Mouse (Mus musculus) c-Kit-positive CD71-positive TER-119-positive erythroid progenitor cells, embryonic 14.5 days (primary cell): ENCODE data around the gene Zfp488.

Experiments
- DNase-seq: peaks from one replicate; pipeline ENCODE4 v3.0.0-alpha.2; 2013; ENCODE audit warnings: low spot score

Gene Zfp488

DNA sequence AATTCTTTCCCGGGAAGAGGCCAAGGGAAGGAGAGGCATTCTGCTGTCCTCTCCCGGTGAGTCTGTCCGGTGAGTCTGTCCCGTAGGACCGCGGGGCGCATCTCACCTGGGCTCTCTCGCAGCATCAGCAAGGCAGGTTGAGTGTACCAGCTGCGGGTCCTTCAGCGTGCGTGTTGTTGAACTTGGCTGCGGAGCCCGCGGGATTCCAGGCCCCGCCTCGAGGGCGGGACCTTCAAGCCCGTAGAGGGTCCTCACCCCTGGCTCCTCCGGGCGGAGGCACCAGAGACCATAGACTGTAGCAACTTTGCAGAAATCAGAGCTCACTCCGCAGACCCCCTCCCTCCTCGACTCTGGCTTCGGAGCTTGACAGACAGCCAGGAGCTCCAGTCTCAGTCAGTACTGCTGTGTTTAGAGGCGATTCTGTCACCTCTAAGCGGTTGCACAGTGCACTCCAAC lies at the start of gene Zfp488:
Zfp488 (minus strand) TSS at position 161 of the 456 bp plus-strand sequence.
- DNase-seq = no peak

GRCm38 (mm10) chr14:34026710-34027109 lies 48.1 kb upstream of the Zfp488 start:
- no peak for DNase-seq

DNA sequence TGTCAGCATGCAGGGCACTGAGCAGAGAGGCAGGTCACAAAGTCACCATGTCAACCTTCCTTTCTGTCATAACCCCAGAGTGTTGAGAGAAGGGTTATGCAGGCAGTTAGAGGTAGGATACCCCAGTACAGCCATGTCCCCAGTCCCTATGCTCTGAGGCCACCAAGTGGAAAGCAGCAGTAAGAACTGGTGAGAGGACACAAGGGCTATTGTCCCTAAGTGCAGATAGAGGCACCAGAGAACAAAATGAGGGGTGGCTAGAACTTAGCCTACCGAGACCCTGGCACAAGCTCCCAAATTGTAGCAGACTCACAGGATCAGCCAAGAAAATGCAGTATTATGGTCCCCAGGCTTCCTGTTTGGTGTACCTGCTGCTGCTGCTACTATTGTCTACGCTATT lies 38.4 kb upstream of the Zfp488 start:
- no peak for DNase-seq

GRCm38 (mm10) chr14:34016381-34016780 lies 37.8 kb upstream of the Zfp488 start, which contains the start of gene Gm5460:
TSS of gene Gm5460 (plus strand) at chr14:34016758.
- no peak for DNase-seq

DNA sequence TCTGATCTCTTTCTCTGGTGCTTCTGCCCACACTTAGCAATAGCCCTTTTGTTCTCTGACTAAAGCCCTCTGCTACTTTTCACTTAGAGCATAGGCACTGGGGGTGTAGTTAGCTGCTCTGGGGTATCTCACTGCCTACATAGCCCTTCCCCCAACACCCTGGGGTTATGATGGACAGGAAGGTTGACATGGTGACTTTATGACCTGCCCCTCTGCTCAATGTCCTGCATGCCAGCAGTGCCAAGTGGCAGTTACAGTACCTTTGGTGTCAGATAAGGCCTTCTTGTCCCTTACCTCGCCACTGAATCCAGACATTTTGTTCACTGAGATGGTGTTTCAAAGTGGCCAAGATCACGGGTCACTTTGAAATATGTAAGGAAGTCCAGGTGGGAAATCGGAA lies 36.5 kb upstream of the Zfp488 start, which contains the start of gene Gm30083:
Gm30083 (minus strand) TSS at position 120 of the 400 bp plus-strand sequence.
- DNase-seq = no peak

DNA sequence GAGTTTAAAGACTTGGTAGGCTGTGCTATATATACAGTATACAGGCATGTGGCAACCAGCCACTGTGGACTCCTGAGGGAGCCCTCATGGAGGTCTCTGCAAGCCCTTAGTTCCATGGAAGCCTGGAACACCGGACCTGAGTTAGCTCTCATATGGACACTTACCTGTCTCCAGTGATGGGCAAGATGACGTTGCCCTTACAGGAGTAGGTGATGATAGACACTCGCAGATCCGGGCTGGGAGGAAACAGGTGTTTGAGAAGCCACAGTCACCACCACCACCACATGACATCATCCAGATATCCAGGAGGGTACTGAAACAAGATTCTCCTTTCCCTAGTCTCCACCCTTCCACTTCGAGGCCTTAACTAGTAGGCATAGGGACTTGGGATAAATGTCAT lies 23.8 kb upstream of the Zfp488 start:
- DNase-seq = no peak

DNA sequence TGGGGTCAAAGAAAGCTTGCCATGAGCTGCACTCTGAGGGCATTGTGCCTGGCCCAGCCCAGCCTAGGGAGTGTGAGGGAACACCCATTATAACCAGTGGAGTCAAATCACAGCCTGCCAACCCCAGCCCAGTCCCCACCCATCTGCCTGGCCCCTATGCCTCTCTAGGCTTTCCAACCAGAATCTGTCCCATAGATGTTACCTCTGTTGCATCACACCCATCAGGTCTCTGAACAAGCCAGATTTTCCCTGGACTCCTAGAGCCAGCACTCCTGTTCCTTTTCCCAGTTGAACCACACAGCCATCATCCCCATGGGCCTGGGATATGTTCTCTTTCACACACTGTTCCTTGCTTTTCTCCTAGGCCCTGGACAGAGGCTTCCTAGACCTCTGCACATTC lies 22.9 kb upstream of the Zfp488 start:
- DNase-seq = no peak

DNA sequence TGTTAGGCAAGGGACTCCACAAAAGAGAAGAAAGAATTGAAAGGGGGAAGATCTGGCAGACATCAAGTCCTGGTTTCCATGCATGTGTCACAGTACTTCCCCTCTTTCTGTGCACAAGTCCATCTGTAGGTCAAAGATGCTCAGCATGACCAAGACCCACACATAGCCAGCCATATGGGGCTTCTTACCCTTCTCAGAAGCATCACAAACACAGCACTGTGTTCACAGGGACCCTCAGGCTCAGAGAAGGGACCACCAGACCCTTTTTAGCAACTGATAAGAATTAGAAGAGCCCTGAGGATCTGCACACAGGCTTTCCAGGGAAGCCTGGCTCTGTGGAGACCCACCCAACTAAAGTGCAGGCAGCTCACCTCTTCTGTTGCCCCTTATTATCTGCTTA lies 21.5 kb upstream of the Zfp488 start:
- no peak for DNase-seq

DNA sequence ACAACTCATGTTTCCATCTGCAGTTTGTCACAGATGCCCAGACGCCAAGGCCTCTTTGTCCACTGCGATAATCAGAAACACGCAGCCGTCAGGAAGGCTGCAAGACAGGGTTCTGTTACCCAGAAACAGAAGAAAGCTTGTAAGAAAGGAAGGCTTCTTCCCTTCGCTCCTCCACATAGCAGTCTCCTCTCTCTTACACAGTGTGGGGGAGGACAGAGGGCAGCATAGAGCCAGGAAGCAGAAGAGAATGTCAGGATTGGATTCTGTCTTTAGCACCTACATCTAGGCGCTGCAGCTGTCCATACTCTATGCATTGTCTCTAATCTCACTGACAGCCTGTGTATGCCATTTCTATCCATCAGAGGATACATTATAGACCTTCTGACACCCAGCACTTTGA lies 18.9 kb upstream of the Zfp488 start:
- no peak for DNase-seq

DNA sequence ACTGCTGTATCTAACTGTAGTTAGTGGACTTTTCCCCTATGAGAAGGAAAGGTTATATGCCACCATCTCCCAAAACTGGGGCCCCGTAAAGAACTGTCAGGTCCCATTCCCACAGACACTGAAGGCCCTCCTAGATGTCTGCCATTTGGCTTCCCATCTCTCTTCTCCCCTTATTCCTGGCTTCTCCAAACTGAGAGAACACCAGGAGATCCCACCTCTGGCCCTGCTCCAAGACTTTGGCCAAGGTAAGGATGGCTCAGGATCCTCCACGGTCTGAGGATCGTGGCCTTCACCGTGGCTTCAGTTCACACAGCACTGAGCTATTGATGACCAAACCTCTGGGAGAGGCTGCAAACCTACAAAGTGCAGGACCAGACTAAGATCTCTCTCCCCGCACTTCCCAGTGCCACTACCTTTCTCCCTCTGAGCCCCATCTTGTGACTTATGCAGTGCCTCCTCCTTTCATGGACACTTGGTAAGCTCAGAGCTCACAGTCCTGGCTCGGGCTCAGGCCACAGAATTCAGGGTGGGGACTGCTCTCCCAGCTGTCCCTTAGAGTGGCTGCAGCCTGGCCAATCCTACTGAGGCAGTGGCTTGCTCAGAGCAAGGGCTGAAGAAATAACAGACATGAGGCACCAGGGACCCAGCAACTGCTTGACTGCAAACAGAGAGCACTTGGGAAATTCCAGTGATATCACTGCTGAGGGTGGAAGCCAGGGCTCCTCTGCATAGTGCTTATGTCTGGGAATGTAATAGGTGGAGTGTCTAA lies 15.1 kb upstream of the Zfp488 start:
- no peak for DNase-seq

DNA sequence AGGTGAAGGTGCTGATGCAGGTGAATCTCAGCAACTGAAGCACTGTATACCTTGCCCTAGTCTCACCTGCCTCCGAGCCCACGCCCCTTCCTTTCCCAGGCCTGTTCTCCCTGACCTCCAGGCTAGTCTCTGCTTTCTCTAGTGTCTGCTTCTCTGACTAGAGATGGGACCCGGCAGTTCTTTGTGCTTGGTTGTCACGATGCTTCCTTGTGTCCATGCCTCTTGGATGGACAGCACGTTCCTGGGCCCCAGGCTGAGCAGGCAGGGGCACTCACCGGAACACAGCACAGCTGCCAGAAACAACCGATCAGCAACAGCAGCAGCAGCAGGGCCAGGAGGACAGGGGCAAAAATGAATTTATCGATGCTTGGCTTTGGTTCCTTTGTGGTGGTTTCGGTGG lies 14.5 kb upstream of the Zfp488 start:
- no peak for DNase-seq

DNA sequence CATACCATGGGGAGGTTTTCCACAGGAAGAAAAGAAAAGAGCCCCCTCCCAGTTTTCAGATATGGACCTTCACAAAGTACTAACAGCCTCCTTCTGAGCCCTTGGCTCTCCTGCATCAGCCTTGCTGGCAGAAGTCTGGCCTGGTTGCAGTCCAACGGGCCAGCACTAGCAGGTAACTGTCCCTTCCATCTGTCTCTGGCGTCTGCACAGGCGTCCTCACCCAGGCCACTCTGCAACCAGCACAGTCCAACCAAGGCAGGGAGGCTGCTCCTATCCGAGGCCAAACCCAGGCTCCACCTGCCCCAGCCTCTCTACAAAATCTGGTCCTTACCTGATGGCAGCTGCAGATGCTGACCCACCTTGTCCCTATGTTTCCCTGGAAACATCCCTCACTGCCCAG lies 13.4 kb upstream of the Zfp488 start:
- DNase-seq = no peak

DNA sequence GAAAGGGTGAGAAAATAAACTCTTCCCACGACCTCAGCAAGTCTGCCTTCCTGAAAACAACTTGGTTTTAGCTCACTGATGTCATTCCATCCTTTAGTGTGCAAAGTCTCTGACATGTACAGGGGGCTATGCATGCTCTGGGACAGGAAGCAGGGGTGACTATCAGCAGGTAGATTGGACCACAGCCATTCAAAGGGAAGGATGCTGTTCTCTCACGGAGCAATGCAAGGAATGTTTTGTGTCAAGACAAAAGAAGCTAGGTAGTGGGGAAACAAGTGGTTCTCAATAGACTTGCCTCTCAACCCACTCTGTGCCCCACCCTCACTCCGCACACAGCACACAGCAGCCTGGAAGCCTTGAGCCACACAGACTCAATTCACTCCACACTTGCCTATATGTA lies 10.6 kb upstream of the Zfp488 start:
- no peak for DNase-seq

- no peak for DNase-seq
These were observed 816 bp downstream of the Zfp488 start for GRCm38 (mm10) chr14:33977748-33978147.

DNA sequence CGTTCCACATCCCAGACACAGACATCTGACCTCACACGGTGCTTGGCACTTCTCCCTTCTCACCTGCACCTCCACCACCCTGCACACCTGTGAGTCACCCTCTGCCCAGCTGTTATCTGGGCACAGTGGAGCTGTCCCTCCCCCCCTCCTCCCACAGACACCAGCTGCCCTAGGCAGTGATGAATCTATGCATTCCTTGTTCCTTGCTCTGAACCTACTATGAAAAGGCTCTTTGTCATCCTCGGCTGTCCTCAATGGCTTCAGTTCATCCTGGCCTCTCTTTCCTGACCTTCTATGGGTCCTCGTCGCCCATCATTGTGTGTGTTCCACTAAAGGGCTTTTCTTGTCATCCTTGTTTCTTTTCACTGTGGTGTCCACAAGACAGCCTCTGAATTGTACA lies 3.8 kb downstream of the Zfp488 start:
- DNase-seq = no peak

DNA sequence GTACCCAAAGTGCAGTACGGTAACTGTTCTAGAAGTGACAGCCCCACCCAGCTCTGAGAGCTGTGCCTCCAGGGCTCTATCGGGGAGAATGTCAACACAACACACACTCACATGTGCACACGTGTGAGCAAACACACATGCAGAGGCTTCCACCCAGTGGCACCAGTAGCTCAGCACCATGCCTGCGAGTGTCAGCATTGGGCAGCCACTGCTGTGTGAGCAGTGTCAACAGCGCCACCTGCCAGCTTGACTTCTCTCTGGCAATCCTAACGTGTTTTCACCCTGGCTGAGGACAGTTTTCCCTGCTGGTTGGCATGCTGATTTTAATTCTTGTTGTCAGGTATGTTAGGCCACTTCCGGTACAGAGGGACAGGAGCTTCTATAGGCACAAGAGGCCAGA lies 5.9 kb downstream of the Zfp488 start:
- no peak for DNase-seq

DNA sequence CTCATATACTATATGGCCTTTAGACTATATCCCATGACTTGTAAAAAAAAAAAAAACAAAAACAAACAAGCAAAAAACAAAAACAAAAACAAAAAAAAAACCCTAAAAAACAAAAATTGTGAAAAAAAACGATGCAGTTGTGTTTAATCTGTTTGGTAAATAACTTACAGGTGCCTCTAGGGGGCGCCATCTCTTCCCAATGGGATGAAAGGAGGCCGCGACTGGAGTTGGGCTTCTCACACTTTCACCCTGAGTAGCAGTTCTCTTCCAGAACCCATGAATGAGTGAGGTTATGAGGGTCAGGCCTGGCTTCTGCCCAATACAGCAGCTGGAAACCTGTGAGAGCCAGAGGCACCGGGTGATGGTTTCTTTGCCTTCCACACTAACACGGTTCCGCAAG lies 12.9 kb downstream of the Zfp488 start:
- DNase-seq = no peak

DNA sequence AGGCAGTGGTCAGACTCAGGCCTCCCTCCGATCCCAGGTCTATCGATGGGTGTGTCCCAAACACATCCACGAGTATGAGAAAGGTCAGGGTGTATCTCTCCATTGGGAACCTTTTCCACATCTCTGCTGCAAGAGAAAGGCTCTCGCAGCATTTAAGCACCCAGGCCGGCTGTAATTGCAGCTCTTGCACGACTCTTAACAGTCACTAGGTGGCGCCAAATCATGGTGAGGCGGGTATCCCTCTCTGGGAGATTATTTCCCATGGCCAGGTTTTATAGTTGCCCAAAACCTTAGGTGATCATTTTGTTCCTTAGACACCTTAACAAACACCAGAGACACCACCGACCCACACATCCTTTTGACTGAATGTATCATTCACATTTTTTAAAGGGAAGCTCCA lies 19.2 kb downstream of the Zfp488 start:
- peak; percentile 7 for DNase-seq

GRCm38 (mm10) chr14:33958841-33959240 lies 19.7 kb downstream of the Zfp488 start:
- DNase-seq = no peak

DNA sequence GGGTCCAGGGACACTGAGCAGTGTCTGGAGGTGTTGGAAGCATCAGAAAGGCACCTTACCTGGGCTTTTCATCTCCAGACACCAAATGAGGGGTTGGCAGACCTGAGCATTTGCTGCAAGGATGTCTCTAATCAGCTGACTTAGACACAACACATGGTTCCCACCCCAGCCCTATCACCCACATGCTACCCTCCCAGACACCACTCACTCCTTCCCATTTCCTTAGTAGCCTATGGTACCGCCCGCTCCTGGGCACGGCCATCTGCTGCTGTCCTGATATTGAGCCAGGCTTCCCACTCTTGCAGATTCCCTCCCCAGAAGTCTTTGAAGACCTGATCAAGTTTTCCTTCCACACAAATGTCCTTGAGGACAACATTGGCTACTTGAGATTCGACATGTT lies 20.4 kb downstream of the Zfp488 start:
- no peak for DNase-seq

DNA sequence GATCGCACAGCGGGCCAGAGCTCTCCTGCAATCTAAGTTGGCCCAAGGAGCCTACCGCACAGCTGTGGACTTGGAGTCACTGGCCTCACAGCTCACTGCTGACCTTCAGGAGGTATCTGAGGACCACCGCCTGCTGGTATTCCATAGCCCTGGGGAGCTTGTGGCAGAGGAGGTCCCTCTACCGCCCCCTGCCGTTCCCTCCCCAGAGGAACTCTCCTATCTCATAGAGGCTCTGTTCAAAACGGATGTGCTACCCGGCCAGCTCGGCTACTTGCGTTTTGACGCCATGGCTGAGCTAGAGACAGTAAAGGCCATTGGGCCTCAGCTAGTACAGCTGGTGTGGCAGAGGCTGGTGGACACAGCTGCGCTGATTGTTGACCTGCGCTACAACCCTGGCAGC lies 22.5 kb downstream of the Zfp488 start:
- no peak for DNase-seq

GRCm38 (mm10) chr14:33953761-33954160 lies 24.8 kb downstream of the Zfp488 start, which contains the start of gene Rbp3:
TSS of gene Rbp3 (plus strand) at chr14:33954003.
- DNase-seq = no peak

GRCm38 (mm10) chr14:33952233-33952981 lies 26.2 kb downstream of the Zfp488 start:
- DNase-seq = no peak
